Mouse (Mus musculus): Measurements from ENCODE around the gene Ssna1.

Ssna1 gene

DNA sequence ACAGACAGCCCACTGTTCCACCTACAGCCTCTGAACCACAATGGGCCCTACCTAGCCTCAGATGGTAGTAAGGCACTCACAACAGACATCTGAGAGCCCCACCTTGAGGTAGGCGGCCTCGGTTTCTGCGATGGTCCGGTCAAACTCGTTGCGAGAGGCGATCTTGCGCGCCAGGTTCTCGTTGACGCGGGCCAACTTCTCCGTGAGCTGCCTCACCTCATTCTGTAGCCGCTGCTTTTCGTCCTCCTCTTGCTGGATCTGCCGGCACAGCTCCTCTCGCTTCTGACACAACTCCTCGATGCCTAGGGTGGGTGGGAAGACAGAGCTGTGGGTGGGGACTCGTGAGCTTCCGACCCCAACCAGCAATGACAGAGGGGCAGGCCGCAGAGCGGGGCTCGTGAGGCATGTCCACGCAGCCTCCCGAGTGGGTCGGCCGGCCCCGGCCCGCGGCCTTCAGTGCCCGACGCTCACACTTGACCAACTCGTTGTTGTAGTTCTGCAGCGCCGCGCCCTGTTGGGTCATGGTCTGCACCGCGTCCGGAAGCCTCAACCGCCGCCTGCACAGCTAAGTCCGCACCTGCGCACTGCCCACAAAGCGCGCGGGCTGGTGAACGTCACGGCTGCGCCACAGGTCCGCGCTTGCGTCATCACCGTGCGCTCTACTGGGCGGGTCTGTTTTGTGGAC is at the start of gene Ssna1, which contains the start of gene Anapc2:
TSS of gene Ssna1 (minus strand) at position 612 of the 685 bp plus-strand sequence.
TSS of gene Anapc2 (plus strand) at position 652 of the 685 bp plus-strand sequence.
- in situ Hi-C loops (cut with MboI), result no loop called here

DNA sequence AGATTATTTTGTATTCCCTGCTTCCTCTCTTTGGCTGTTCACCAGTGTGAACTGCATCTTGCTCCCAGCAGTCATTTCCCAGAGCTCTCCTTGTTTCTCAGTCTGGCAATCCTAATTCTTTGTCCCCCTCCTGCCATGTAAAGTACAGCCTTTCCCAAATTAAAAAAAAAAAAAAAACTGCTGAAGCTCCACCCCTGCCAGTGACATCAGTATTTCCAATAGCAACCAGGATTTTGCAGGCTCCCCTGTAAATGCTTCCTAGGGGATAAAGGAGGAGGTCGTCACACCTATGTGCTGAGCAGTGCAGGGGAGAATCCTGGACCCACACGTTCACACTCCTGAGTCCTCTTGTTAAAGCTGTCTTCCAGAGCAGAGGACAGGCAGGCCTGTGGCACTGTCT is 47.8 kb upstream of the Ssna1 start:
- in situ Hi-C loops (cut with MboI), result no loop called here

DNA sequence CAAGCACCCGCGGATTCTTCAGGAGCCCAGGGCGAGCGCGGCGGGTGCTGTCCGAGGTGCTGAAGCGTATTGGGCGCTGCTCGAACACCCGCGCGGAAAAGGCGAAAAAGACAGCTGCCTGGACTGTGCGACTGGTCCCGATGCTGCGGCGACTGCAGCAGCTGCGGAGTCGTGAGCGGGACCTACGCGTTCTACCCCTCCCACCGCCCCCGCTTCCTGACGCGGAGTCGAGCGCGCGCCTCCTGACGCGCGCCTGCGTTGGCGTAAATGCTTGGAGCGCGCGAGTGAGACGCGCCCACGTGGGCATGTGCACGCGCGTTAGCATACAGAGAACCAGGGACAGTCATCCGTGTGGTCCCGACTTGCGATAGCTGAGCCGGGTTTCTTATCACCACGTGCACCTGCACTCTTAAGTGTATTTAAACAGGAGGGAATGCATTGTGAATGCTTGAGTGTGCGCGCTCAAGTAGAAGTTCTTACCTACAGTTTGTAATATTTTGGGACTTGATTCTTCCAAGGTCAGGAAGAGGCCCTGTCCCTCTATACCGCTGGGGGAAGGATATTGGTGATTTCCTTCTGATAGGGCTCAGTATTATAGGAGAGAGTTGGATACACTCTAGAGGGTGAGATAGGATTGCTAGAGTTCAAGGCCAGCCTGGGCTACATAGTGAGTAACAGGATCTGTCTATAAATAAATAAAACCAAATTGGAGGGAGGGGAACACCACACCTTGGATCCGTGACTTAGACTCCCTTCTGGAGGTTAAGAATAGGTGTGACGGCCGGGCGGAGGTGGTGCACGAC is 46.9 kb upstream of the Ssna1 start, which contains the start of gene Grin1:
TSS of gene Grin1 (minus strand) at position 217 of the 803 bp plus-strand sequence.
- in situ Hi-C loops (cut with MboI), result no loop called here

DNA sequence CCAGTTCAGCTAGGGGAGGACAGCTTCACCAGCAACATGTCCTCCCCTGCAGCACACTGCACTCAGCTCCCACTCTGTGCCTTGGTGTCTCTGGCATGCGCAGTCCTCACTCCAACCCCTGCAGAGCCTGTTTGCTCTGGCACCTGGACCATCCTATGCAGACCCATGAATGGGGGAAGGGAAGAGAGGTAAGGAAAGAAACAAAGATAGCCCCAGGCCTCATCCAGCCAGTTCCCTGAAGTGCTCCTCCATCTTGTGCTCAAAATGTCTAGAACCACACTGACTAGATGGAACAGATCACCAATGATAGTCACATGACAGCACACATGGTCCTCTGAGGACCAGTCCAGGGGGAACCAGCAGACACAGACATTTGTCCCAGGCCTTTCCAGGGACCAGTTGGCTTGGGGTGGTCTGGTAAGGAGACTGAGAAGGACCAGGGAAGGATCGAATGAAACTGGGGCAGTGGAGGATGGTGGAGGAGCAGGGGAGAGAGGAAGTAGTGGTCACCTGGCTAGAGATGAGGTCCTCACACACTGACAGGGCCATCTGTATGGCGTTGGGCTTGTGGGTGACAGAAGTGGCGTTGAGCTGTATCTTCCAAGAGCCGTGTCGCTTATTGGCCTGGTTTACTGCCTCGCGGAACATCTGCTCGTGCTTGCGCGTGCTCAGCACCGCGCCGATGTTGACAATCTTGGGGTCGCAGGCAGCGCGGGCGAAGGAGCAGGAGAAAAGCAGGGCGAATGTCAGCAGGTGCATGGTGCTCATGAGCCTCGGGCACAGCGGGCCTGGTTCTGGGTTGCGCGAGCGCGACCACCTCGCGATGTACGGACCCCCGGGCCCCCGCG is 46.1 kb upstream of the Ssna1 start:
- in situ Hi-C loops (cut with MboI), result no loop called here

DNA sequence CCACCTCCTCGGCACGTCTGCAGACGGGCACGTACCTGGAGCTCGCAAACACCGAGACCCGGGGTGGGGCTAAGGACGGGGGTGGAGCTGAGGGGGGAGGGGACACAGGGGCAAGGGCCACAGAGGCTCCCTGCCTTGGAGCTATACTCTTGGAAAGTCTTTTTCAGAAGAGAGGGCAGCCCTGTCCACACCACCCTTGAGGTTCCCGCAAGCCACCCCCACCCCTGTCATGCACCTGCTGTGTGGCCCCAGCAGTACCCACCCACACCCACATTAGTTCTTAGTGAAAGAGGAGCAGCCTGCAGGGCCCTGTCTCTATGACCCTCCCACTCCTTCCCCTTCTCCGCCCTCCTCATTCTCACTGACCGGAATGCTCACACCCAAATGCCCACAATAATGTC is 39.3 kb upstream of the Ssna1 start:
- in situ Hi-C loops (cut with MboI), result no loop called here

DNA sequence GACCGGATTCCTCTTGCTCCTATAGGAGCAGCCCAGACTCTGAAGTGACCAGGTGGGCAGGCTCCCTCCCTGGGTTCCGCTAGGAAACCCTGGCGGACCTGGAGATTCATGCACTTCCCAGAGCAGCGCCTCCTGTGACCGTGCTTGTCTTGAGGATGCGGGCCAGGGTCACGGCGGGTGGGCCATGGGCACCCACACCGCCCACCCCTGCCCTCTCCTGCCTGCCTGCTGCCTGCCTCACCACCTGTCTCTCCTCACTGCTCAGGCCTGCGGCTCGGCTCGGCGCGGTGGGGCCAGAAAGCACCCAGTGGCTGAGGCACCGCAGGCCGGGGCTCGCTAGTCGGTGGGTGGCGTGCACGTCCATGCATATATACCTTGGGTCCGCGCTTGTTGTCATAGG is 38.7 kb upstream of the Ssna1 start:
- in situ Hi-C loops (cut with MboI), result no loop called here

DNA sequence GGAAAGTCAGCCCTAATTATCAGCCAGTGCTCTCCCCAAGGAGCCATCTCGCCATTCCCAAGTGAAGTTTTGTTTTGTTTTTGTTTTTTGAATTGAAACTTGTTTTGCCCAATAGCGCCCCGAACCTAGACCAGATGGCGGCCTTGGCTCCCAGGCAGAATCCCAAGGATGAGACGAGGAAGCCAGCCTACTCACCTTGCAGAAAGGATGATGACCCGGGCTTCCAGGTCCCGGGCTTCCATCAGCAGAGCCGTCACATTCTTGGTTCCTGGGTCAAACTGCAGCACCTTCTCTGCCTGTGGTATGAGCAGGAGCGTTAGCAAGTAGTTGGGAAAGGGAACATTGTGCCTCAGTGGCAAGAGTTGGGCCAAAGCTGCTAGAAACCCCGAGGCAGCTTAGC is 37.9 kb upstream of the Ssna1 start:
- in situ Hi-C loops (cut with MboI), result no loop called here

DNA sequence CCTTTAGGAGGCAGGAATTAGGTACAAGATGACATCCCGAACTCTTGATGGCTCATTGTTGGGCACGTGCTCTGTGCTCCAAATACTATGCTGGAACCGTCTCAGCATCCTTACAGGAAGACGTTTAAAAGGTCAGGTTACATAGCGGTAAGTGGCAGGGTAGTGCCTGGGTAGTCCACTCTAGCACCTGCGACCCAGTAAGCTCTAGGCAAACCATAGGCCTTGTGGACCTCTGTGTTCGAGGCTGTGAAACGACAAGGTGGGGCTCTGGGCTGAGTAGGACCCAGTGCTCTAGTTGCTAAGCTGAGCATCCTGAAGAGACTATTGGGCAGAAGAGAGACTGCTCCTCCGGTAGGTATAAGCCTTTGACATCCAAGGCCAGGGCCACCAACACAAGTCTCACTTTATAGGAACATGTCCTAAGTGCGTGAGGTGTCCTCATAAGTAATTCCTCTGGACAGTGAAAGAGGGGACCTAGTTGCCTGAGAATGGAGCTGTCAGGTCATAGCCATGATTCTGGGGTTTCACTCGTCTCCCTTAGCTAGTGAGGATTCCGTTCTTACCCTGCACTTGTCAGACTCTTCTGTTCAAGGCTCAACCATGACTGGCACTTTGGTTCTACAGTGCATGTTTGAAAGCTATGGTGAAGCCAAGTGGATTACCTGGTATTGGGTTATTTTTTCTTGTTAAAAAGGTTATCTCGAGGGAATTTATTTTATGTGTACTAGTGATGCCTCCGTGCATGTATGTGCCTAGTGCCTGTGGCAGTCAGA is 33.5 kb upstream of the Ssna1 start:
- in situ Hi-C loops (cut with MboI), result no loop called here

DNA sequence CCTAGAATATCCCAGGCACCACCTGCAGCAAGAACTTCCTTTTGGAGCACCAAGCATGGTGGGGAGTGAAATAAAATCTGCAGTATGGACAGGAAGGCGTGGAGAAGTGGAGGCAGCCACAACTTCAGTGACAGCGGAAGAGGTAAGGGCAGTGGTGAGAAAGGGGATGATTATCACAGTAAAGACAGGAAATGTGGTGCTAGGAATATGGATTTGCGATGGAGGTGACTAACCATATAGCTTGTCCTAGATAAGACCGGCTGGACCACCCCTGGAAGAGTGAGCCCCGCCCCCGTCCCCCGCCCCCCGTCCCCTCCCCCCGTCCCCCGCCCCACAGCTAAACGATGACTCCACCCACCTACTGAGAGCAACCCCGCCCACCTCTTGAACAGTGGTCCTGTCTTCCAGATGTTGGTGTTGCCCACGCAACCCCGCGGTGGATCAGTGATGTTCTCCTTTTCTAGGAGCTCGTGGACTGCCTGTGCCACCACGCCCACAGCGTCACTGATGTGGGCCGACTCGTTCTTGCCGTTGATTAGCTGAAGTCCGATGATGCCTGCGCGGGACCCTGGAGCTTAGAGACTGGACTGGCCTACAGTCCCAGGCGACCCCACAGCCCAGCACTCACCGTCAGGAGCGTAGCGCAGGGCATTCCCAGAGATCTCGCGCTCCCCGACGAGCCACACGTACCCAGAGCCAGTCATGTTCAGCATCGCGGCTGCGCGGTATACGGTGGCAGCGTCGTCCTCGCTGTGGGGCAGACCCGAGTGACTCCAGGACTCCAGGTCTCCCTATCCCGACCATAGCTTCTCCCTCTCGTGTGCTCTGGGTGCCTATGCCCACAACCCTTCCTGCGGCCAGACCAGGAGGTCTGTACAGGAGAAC is 32.7 kb upstream of the Ssna1 start:
- in situ Hi-C loops (cut with MboI), result no loop called here

DNA sequence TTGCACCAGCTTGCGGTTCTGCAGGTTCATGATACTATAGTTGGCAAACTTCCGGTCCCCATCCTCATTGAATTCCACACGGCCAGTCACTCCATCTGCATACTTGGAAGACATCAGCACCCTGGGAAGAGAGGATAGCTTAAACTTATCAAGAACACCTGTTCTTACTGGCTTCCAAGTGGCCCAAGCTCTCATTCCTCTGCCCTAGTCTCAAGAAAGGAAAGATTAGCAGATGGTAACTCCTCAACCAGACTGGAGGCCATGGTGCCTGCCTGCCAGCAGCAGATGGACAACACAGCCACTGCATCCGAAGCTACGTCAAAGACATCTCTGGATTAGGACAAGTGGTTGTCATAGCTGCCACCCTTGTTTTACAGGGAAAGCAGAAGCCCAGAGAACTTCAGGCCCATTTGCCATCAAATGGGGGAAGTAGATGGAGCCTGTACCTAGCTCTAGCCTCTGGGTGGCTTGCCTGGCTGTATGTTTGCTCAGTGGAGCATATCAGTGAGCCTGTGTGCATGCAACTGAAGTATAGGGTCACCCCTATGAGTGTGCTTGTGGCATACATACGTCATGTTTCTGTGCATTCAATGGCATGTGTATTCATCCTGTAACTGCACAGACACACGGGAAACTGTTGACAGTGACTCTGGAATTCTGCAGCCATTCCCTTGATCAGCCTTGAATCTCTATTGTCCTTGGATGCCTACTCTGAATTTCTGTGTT is 31.9 kb upstream of the Ssna1 start:
- in situ Hi-C loops (cut with MboI), result no loop called here

DNA sequence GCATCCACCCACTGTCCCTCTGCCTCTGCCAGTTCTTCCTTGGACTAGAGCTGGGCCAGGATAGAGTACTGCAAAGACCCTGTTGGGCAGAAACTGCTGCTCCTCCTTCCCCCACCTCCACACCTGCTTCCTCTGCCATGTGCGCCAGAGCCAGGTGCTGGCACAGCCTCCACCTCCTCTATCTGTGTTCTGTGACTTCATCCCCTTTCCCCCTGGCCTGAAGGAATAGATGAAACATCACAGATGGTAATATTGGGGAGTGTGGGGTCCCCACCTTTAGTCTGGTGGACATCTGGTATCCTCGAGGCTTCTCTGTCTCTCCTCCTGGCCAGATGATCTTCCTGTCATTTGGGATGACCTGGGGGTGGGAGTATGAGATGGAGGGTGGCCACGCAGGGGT is 31.2 kb upstream of the Ssna1 start:
- in situ Hi-C loops (cut with MboI), result no loop called here

DNA sequence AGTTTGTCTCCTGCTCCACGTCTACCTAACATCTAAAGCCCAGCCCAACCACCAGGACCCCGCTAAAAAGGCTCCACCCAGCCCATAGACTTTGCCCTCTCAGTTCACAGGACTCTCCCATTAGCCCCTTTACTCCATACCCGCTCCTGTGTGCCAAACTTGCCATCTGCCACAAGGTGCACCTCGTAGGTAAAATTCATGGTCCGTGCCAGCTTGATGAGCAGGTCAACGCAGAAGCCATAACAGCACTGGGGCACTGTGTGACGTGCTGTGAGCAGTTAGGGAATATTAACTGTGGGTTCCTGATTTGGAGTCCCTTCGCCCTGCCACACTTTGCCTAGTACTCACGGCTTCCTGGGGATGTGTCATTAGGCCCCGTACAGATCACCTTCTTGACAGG is 25.8 kb upstream of the Ssna1 start:
- in situ Hi-C loops (cut with MboI), result no loop called here

DNA sequence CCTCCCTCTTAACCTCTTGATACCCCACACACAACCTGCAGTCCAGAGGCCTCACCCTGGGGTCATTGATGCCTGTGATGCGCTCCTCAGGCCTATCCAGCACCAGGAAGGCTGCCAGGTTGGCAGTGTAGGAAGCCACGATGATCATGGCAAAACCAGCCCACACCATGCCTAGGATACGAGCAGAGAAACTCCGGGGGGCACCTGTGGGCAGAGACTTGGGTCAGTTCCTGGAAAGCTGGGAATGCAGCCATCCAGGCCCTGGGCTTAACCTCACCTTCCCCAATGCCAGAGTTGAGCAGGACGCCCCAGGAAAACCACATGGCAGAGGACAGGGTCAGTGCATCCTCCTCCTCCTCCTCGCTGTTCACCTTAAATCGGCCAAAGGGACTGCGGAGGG is 24.9 kb upstream of the Ssna1 start:
- in situ Hi-C loops (cut with MboI), result no loop called here

DNA sequence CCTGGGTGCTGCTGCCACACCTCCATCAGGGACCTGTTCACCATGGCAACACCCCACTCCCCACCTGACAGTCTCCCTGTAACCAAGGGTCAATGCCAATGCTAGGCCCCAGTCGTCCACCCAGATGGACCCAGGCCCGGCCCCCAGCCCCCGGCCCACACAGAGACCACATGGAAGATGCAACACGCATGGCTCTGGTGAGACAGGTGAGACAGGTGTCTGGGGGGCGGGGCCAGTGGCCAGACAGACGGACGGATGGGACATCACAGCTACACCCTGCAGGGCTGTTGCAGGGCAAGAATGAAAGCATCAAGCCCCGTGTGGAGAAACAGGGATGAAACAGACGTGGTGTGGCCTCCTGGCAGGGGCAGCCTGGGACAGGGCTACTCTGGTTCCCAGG is 21.5 kb upstream of the Ssna1 start:
- in situ Hi-C loops (cut with MboI), result no loop called here

DNA sequence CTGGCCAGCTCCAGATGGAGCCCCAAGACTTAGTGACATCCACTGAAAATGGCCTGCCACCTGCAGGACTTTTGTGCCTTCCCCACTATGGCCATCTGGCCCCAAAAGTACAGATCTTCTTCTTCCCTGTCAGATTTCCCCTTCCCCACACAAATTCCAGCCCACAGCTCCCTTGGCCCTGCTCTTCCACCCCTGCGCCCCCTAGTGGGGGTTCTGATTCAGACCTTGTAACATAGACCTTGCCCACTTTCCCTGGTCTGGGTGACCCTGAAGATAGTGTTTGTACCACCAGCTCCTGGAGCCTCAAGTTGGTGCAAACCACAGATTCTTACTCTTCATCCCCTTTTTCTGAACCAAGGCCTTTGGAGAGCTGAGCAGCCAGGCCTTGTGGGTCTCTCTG is 20.6 kb upstream of the Ssna1 start:
- in situ Hi-C loops (cut with MboI), result no loop called here

DNA sequence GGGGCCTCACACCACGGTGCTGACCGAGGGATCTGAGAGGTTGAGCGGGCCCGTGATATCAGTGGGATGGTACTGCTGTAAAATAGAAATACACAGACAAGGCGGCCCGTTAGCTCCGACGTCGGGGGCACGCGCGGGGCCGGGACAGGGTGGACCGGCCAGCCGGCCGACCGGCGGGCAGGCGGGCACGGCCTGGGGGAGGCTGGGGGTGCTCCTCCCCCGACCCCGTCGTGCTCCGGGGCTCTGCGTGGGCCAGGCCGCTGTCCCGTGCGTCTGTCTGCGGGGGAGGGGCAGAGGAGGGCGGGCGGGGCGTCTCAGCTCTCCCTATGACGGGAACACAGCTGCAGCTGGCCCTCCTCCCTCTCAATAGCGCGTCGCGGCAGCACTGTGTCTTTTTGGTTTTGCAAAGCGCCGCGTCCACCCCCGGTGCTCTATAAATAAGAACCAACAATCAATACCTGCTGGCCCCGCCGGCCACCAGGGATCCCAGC is 19.9 kb upstream of the Ssna1 start:
- in situ Hi-C loops (cut with MboI), result no loop called here

DNA sequence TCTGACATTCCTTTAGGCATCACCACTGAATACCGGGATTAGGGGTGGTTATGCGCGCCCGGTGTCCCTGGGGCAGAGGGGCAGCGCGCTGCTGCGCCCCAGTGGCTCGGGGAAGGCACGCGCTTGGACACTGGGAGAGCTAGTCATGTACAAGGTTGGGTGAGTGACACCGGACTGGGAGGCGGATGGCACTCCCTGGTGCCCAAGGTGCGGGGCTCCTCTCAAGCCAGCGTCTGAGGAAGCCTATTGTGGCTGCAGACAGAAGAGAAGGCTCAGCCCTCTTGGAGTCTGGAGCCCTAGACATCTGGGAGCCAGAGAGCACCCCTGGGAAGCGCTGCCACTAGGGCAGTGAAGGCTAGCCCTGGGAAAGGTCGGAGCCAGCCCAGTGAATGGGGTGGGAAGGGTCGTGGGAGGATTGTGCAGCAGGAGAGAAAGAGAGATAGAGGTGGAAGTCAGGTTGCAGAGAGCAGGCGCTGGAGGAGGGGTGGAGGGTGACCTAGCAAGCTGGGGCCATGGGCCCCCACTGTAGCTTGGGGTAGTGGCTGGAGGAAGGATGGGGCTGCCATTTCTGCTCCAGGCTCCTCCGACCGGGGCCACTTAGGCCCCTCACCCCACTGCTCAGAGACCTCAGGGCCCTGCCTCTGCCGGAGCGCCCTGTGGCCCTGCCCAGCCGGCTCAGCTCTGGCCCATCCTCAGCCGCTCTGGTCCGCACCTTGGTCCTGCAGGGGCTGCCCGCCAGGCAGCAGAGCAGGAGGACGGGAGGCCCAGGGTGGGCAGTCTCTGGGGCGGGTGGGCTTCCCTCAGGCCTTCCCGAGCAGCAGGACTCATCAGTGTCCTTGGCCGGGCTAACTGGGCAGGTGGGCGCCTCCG is 19.2 kb upstream of the Ssna1 start:
- in situ Hi-C loops (cut with MboI), result no loop called here

DNA sequence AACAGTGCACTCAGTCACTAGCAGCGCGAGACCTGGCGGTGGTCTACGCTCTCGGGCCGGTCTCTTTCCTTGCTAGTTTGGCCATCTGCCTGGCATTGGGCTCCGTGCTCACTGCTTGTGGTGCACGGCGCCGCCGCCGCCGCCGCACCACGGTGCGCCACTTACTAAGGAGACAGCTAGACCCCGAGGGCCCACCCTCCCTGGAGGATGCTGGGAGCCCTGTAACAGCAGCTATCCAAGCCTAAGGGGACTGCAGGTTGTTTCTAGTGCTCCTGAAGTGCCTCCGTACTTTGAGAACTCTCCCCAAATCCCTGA is 18.5 kb upstream of the Ssna1 start:
- in situ Hi-C loops (cut with MboI), result no loop called here
